Mouse (Mus musculus) ovary, adult 10 weeks (tissue): ENCODE data around the gene Olfr131. TPM values are rescaled to one million over a fixed set of nuclear protein-coding genes. Genes with fewer than 3 reads are reported as not detected.

Source experiments
- polyA plus RNA-seq: library from polyadenylated mRNA; stranded (reverse); fragments of 350-450 nt; fragmentation: Illumina TruSeq; extraction: RNeasy Lipid Tissue Mini Kit (QIAGEN cat#74804); gene quantifications from one replicate; pipeline ENCODE4 v1.2.3, GENCODE M21; 2014

The Olfr131 gene
- not detected for polyA plus RNA-seq

GRCm38 (mm10) chr17:38088593-38088992 lies at the start of gene Olfr131:
Gene Olfr131, minus strand, starts transcription at chr17:38088693.

GRCm38 (mm10) chr17:38134426-38134825 lies 45.9 kb upstream of the Olfr131 start, which contains the start of gene Olfr132:
Gene Olfr132, minus strand, starts transcription at chr17:38134526.

GRCm38 (mm10) chr17:38063621-38064020 lies 24.9 kb downstream of the Olfr131 start, which contains the start of gene Olfr130:
Gene Olfr130, plus strand, starts transcription at chr17:38063921.

GRCm38 (mm10) chr17:38059979-38060378 lies 28.5 kb downstream of the Olfr131 start, which contains the start of gene Olfr129:
Gene Olfr129, minus strand, starts transcription at chr17:38060079.

Other genes with a start within 250 kb of the Olfr131 start
- gene Olfr126, start 241.2 kb downstream of the Olfr131 start, polyA plus RNA-seq, result not detected
- not detected for gene Olfr127, start 188.3 kb downstream of the Olfr131 start, polyA plus RNA-seq
- gene Olfr128, start 168.1 kb downstream of the Olfr131 start, polyA plus RNA-seq, result not detected
- gene Olfr761, start 135.6 kb downstream of the Olfr131 start, polyA plus RNA-seq, result not detected
- not detected for gene Olfr129, start 28.6 kb downstream of the Olfr131 start, polyA plus RNA-seq
- not detected for gene Olfr130, start 24.8 kb downstream of the Olfr131 start, polyA plus RNA-seq
- not detected for gene Olfr132, start 45.8 kb upstream of the Olfr131 start, polyA plus RNA-seq
- gene Olfr133, start 56.6 kb upstream of the Olfr131 start, polyA plus RNA-seq, result not detected
- gene Olfr134, start 82.7 kb upstream of the Olfr131 start, polyA plus RNA-seq, result not detected
- gene Olfr135, start 115.6 kb upstream of the Olfr131 start, polyA plus RNA-seq, result not detected
- gene Olfr138, start 172.3 kb upstream of the Olfr131 start, polyA plus RNA-seq, result not detected
- gene Olfr137, start 218.9 kb upstream of the Olfr131 start, polyA plus RNA-seq, result not detected
- not detected for gene Olfr136, start 241.1 kb upstream of the Olfr131 start, polyA plus RNA-seq